Mouse (Mus musculus) erythroblast, adult 5-6 weeks (primary cell): Measurements from ENCODE around the gene Sprn. TPM values are rescaled to one million over a fixed set of nuclear protein-coding genes. Genes with fewer than 3 reads are reported as not detected.

Source experiments
- ATAC-seq: replicated peaks from 2 replicates; pipeline ENCODE4 v1.8.0; 2016; ENCODE audit warnings: moderate number of reproducible peaks, mild to moderate bottlenecking, moderate TSS enrichment, inconsistent platforms; ENCODE audit not compliant: poor library complexity, low FRiP score, severe bottlenecking
- total RNA-seq, 2 experiments: library from RNA; stranded (forward) in 1 of 2; stranded (reverse) in 1 of 2; fragments of 150-400 nt in 1 of 2; fragments of 200-764, 138-1000 nt in 1 of 2; gene quantifications; 2 replicates each; pipeline versions ENCODE4 v1.2.3 to v1.2.4; 2015 to 2017; ENCODE audit warnings: low replicate concordance in 2 of 2

The Sprn gene
- total RNA-seq, 2 experiments from 2014 or later = not detected

DNA sequence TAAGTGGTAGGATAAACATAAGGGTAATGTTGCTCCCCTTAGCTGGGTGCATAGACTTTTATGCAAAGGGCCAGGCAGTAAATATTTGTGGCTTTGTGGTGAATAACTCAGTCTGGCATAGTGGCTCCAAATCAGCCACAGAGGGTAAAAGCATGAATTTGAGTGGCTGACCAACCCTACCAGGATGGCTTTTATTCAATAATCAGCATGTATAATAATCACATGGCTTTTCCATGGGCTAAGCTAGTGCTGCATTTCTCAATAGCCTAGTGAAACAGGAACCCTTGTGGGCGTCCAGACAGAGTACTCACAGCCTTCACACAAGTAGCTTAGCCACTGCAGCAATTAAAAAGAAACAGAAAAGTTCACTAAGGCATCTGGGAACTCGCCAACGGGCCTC, 42.7 kb downstream of the Sprn start:
- no peak for ATAC-seq

DNA sequence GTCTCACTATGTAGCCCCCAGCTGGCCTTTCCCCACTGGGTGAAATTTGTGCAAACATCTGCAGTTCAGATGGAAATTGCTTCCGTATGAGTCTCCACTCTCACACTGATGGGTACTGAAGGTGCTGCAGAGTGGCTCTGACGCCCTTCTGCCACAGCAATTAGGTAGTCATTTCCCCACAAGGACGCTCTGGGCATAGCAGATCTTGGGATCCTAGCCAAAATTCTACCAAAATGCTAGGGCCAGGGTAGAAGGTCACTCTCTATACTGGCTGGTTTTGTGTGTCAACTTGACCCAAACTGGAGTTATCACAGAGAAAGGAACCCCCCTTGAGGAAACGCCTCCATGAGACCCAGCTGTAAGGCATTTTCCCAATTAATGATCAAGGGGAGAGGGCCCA, 50.7 kb downstream of the Sprn start:
- ATAC-seq = no peak

DNA sequence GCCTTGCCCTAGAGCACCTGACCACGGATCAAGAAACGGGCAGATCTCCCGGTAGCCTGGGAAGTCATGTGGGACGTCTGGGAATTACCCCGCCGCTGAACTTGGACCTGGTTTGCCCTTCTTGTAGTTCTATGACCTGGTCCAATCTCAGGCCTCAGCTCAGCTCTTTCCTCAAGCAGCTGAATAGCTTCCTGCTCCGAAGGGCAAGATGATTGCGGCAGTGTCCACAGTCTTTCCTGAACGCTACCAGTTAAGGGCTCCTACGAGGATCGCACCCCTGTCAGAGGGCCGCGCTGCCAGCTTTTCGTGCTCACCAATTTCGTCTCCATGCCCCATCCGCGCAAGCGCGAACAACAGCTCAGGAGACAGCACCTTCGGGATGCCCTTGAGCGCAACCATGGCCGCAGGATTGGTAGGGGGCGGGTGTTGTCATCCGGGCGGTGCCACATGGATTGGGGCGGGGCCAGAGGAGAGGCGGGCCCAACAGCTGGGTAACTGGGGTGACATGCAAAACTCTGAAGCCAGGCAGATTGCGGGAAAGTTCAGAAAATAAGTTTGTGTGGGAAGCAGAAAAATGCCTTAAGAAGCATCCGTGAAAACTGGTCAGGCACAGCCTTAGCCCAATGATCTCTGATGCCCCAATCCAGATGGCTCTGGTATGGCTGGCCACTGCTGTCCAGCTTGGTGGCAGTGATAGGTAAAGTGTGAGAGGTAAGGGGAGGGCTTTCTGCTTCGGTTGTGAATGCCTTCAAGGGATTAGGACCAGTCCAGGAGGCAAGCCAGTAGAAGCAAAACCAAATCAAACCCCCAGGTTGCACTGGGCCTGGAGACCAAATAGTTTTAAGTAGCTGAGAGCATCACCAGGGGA, 52.5 kb downstream of the Sprn start, which contains the start of gene Fuom:
Gene Fuom (minus strand): TSS at position 449 of the 868 bp plus-strand sequence.
- ATAC-seq = peak; percentile 81

DNA sequence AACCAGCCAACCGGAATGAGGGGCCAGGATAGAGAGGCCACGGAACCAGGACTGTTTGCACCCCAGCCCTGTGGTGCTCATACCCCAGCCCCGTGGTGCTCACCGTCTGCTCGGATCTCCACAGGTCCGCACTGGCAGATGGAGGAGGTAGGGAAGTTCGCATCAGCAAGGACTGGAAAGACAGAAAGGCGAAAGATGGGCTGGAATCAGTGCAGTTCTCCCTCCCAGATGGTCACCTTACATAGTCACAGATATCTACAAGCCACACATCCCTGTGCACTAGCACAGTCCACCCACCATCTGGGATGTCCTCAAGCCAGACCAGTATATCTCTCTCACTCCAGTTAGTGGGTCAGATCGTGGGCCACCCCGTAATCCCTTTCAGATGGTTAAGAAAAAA, 53.2 kb downstream of the Sprn start:
- ATAC-seq = no peak

Other genes with a start within 250 kb of the Sprn start
- not detected in 2 replicates for gene Utf1, start 211.1 kb downstream of the Sprn start, total RNA-seq (2015; ENCODE audit: low replicate concordance)
- not detected in 2 replicates for gene Utf1, start 211.1 kb downstream of the Sprn start, total RNA-seq (2017; ENCODE audit: low replicate concordance)
- gene 6430531B16Rik, start 176.1 kb downstream of the Sprn start, total RNA-seq (2015; ENCODE audit: low replicate concordance) = not detected in 2 replicates
- gene 6430531B16Rik, start 176.1 kb downstream of the Sprn start, total RNA-seq (2017; ENCODE audit: low replicate concordance) = 2.0 TPM in 1 of 2 replicates, not detected in the other
- gene Adam8, start 162.3 kb downstream of the Sprn start, total RNA-seq (2015; ENCODE audit: low replicate concordance) = 6.9 and 8.3 TPM in 2 replicates
- 7.3 and 7.8 TPM in 2 replicates for gene Adam8, start 162.3 kb downstream of the Sprn start, total RNA-seq (2017; ENCODE audit: low replicate concordance)
- 11.5 and 12.5 TPM in 2 replicates for gene Zfp511, start 118.5 kb downstream of the Sprn start, total RNA-seq (2015; ENCODE audit: low replicate concordance)
- gene Zfp511, start 118.5 kb downstream of the Sprn start, total RNA-seq (2017; ENCODE audit: low replicate concordance) = 5.8 and 6.6 TPM in 2 replicates
- 9.4 and 14.6 TPM in 2 replicates for gene Tubgcp2, start 118.2 kb downstream of the Sprn start, total RNA-seq (2015; ENCODE audit: low replicate concordance)
- 8.3 and 9.6 TPM in 2 replicates for gene Tubgcp2, start 118.2 kb downstream of the Sprn start, total RNA-seq (2017; ENCODE audit: low replicate concordance)
- gene Msx3, start 105.8 kb downstream of the Sprn start, total RNA-seq (2015; ENCODE audit: low replicate concordance) = not detected in 2 replicates
- gene Msx3, start 105.8 kb downstream of the Sprn start, total RNA-seq (2017; ENCODE audit: low replicate concordance) = not detected in 2 replicates
- gene Caly, start 72.3 kb downstream of the Sprn start, total RNA-seq (2015; ENCODE audit: low replicate concordance) = not detected in 2 replicates
- not detected in 2 replicates for gene Caly, start 72.3 kb downstream of the Sprn start, total RNA-seq (2017; ENCODE audit: low replicate concordance)
- not detected in 2 replicates for gene Prap1, start 61.5 kb downstream of the Sprn start, total RNA-seq (2015; ENCODE audit: low replicate concordance)
- gene Prap1, start 61.5 kb downstream of the Sprn start, total RNA-seq (2017; ENCODE audit: low replicate concordance) = not detected in 2 replicates
- 6.1 TPM in 1 of 2 replicates, not detected in the other for gene Fuom, start 52.4 kb downstream of the Sprn start, total RNA-seq (2015; ENCODE audit: low replicate concordance)
- gene Fuom, start 52.4 kb downstream of the Sprn start, total RNA-seq (2017; ENCODE audit: low replicate concordance) = 2.1 TPM in 1 of 2 replicates, not detected in the other
- gene Paox, start 39.1 kb downstream of the Sprn start, total RNA-seq (2015; ENCODE audit: low replicate concordance) = 0.84 and 3.3 TPM in 2 replicates
- gene Paox, start 39.1 kb downstream of the Sprn start, total RNA-seq (2017; ENCODE audit: low replicate concordance) = 1.2 and 7.9 TPM in 2 replicates
- gene Echs1, start 38.4 kb downstream of the Sprn start, total RNA-seq (2015; ENCODE audit: low replicate concordance) = 12.5 and 23.4 TPM in 2 replicates
- gene Echs1, start 38.4 kb downstream of the Sprn start, total RNA-seq (2017; ENCODE audit: low replicate concordance) = 9.2 and 25.3 TPM in 2 replicates
- gene Mtg1, start 17.3 kb downstream of the Sprn start, total RNA-seq (2015; ENCODE audit: low replicate concordance) = 2.1 and 2.5 TPM in 2 replicates
- 1.6 TPM in 1 of 2 replicates, not detected in the other for gene Mtg1, start 17.3 kb downstream of the Sprn start, total RNA-seq (2017; ENCODE audit: low replicate concordance)
- not detected in 2 replicates for gene Olfr522, start 9.9 kb upstream of the Sprn start, total RNA-seq (2015; ENCODE audit: low replicate concordance)
- gene Olfr522, start 9.9 kb upstream of the Sprn start, total RNA-seq (2017; ENCODE audit: low replicate concordance) = not detected in 2 replicates
- gene Olfr523, start 18.3 kb upstream of the Sprn start, total RNA-seq (2015; ENCODE audit: low replicate concordance) = not detected in 2 replicates
- gene Olfr523, start 18.3 kb upstream of the Sprn start, total RNA-seq (2017; ENCODE audit: low replicate concordance) = not detected in 2 replicates
- gene Olfr524, start 51.1 kb upstream of the Sprn start, total RNA-seq (2015; ENCODE audit: low replicate concordance) = 0.19 TPM in 1 of 2 replicates, not detected in the other
- gene Olfr524, start 51.1 kb upstream of the Sprn start, total RNA-seq (2017; ENCODE audit: low replicate concordance) = not detected in 2 replicates
- not detected in 2 replicates for gene Cd163l1, start 63.4 kb upstream of the Sprn start, total RNA-seq (2015; ENCODE audit: low replicate concordance)
- not detected in 2 replicates for gene Cd163l1, start 63.4 kb upstream of the Sprn start, total RNA-seq (2017; ENCODE audit: low replicate concordance)
- not detected in 2 replicates for gene 5830411N06Rik, start 92.4 kb upstream of the Sprn start, total RNA-seq (2015; ENCODE audit: low replicate concordance)
- 0.42 TPM in 1 of 2 replicates, not detected in the other for gene 5830411N06Rik, start 92.4 kb upstream of the Sprn start, total RNA-seq (2017; ENCODE audit: low replicate concordance)
- not detected in 2 replicates for gene Olfr525, start 166.0 kb upstream of the Sprn start, total RNA-seq (2015; ENCODE audit: low replicate concordance)
- gene Olfr525, start 166.0 kb upstream of the Sprn start, total RNA-seq (2017; ENCODE audit: low replicate concordance) = under 0.01 TPM in 1 of 2 replicates, not detected in the other
- gene Olfr527, start 179.1 kb upstream of the Sprn start, total RNA-seq (2015; ENCODE audit: low replicate concordance) = not detected in 2 replicates
- not detected in 2 replicates for gene Olfr527, start 179.1 kb upstream of the Sprn start, total RNA-seq (2017; ENCODE audit: low replicate concordance)
- gene Olfr60, start 206.8 kb upstream of the Sprn start, total RNA-seq (2015; ENCODE audit: low replicate concordance) = not detected in 2 replicates
- gene Olfr60, start 206.8 kb upstream of the Sprn start, total RNA-seq (2017; ENCODE audit: low replicate concordance) = not detected in 2 replicates
- gene Olfr530, start 221.5 kb upstream of the Sprn start, total RNA-seq (2015; ENCODE audit: low replicate concordance) = not detected in 2 replicates
- gene Olfr530, start 221.5 kb upstream of the Sprn start, total RNA-seq (2017; ENCODE audit: low replicate concordance) = not detected in 2 replicates
- gene Olfr531, start 248.0 kb upstream of the Sprn start, total RNA-seq (2015; ENCODE audit: low replicate concordance) = not detected in 2 replicates
- not detected in 2 replicates for gene Olfr531, start 248.0 kb upstream of the Sprn start, total RNA-seq (2017; ENCODE audit: low replicate concordance)